Mouse (Mus musculus) liver, embryonic 13.5 days (tissue): ENCODE measurements at regions not wholly inside any gene's neighbourhood (a gene's known extent, or its start where the extent isn't known, plus 50 kb on each side); places are given as distances from the start of the nearest gene placed in this dataset.

ENCODE experiments used
- ATAC-seq: fragments of 200-750 bp; cut with Nextera tagmentation; 2 replicates; pipeline ENCODE4 v1.8.0; 2017; ENCODE audit warnings: low read depth, mild to moderate bottlenecking, moderate number of reproducible peaks, moderate library complexity
- DNase-seq: peaks from one replicate; pipeline ENCODE4 v3.0.0; 2022
- H3K27ac ChIP-seq: fragments of 300-500 bp; sonication (generic); 2 replicates; pipeline ENCODE4 v1.5.1; 2015; ENCODE audit warnings: moderate library complexity, mild to moderate bottlenecking, inconsistent platforms
- H3K27me3 ChIP-seq: fragments of 300-500 bp; sonication (generic); 2 replicates; pipeline ENCODE4 v1.6.1; 2015; ENCODE audit warnings: mild to moderate bottlenecking, inconsistent platforms
- H3K36me3 ChIP-seq: fragments of 300-500 bp; sonication (generic); 2 replicates; pipeline ENCODE4 v1.6.1; 2015; ENCODE audit warnings: mild to moderate bottlenecking, inconsistent platforms
- H3K4me1 ChIP-seq: fragments of 300-500 bp; sonication (generic); replicated peaks from 2 replicates; pipeline ENCODE4 v1.6.1; 2015; ENCODE audit warnings: inconsistent platforms
- H3K4me2 ChIP-seq: fragments of 300-500 bp; sonication (generic); 2 replicates; pipeline ENCODE4 v1.6.1; 2015; ENCODE audit warnings: inconsistent platforms, mild to moderate bottlenecking, moderate library complexity
- H3K4me3 ChIP-seq: fragments of 300-500 bp; sonication (generic); replicated peaks from 2 replicates; pipeline ENCODE4 v1.5.1; 2015; ENCODE audit warnings: mild to moderate bottlenecking, inconsistent platforms
- H3K9ac ChIP-seq: fragments of 300-500 bp; sonication (generic); 2 replicates; pipeline ENCODE4 v1.6.1; 2015; ENCODE audit warnings: mild to moderate bottlenecking, inconsistent platforms
- H3K9me3 ChIP-seq: fragments of 300-500 bp; sonication (generic); replicated peaks from 2 replicates; pipeline ENCODE4 v1.6.1; 2016; ENCODE audit warnings: inconsistent platforms
- WGBS: fragments of 180-500 bp; shearing (Covaris S2); methylation state at CpG from one replicate; pipeline ENCODE4 v1.1.7; 2015; ENCODE audit not compliant: insufficient replicate concordance; 5-methylcytosine and 5-hydroxymethylcytosine counted together

DNA sequence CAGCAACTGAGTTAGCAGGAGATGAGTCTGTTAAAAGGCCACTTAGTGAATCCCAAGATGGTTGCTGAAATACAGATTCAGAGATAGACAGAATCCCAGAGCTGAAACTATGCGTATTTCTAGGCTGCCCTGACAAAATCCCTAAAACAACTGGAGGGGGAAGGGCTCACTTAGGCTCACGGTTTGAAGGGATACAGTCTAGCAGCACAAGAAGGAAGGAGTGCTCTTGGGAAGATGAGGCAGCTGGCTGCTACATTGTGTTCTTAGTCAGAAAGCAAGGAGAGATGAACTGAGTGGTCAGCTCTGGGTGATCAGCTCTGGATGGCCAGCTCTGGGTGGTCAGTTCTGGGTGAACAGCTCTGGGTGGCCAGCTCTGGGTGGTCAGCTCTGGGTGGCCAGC is 180.6 kb downstream of the Cbln4 start:
- Histone ChIP-seq H3K27ac (no peak overlapping the region), H3K4me1 (no peaks in the 10 kb centered on the region), H3K4me3 (no peak overlapping the region), H3K4me2 (no peak overlapping the region), H3K9ac (no peak overlapping the region), H3K9me3 (0 out of 2 replicates have a peak, but pooled peaks cover 3% of the 10 kb centered on the region), H3K27me3 (no peaks in the 10 kb centered on the region), H3K36me3 (no peaks in the 10 kb centered on the region)
- ATAC-seq (no peak), DNase-seq (no peak)
- WGBS: 57% methylated on average over 2 of the region's 2 CpGs

DNA sequence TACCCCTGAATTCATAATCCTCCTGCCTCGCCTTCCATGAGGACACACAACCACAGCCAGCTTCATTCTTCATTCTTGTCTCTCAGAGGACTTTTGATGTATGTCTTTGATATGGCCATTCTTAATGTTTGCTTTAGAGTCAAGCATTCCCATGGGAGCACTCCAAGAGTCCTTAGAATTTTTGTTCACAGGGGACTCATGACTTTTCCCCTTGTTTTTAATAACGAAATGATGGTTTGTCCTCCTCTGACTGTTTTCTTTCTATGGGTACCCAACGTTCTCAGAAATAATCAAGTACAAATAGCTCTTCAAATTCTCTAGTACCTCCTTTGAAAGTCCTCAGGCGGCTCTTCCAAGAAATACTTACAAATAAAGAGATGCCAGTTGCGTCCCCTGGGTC is 184.4 kb downstream of the Cbln4 start:
- 36% methylated on average over 5 of the region's 5 CpGs for WGBS
- 0 out of 2 replicates have a peak, but pooled peaks cover 3% of the 10 kb centered on the region for H3K9me3 ChIP-seq
- no peak for ATAC-seq
- no peak overlapping the region for H3K4me3 ChIP-seq
- H3K4me1 ChIP-seq: no peaks in the 10 kb centered on the region
- no peak overlapping the region for H3K4me2 ChIP-seq
- DNase-seq: no peak
- H3K27ac ChIP-seq: no peak overlapping the region
- no peaks in the 10 kb centered on the region for H3K27me3 ChIP-seq
- no peaks in the 10 kb centered on the region for H3K36me3 ChIP-seq
- H3K9ac ChIP-seq: no peak overlapping the region

DNA sequence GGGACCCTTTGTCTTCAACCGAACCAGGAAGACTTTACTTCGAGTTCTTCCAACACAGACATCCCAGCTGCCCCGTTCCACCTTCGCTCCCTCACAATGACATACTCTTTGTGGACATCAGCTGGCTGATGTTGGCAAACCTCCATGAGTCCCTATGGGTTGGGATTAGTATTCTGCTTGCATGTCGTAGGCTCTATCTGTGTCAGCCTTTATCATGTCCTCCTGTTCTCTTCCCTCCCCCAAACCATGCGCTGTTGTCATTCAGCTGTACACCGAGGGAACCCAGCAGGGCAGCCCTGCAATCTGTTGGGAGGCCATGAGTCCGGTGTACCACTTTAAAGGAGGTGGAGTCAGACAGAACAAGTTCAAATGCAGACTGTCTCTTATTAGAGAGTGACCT is 186.8 kb downstream of the Cbln4 start:
- no peak overlapping the region for H3K27ac ChIP-seq
- no peak overlapping the region for H3K4me2 ChIP-seq
- DNase-seq (no peak), ATAC-seq (no peak)
- no peaks in the 10 kb centered on the region for H3K27me3 ChIP-seq
- H3K4me3 ChIP-seq: no peak overlapping the region
- no peaks in the 10 kb centered on the region for H3K4me1 ChIP-seq
- no peaks in the 10 kb centered on the region for H3K36me3 ChIP-seq
- 0 out of 2 replicates have a peak, but pooled peaks cover 4% of the 10 kb centered on the region for H3K9me3 ChIP-seq
- H3K9ac ChIP-seq: no peak overlapping the region
- 68% methylated on average over 8 of the region's 8 CpGs for WGBS

DNA sequence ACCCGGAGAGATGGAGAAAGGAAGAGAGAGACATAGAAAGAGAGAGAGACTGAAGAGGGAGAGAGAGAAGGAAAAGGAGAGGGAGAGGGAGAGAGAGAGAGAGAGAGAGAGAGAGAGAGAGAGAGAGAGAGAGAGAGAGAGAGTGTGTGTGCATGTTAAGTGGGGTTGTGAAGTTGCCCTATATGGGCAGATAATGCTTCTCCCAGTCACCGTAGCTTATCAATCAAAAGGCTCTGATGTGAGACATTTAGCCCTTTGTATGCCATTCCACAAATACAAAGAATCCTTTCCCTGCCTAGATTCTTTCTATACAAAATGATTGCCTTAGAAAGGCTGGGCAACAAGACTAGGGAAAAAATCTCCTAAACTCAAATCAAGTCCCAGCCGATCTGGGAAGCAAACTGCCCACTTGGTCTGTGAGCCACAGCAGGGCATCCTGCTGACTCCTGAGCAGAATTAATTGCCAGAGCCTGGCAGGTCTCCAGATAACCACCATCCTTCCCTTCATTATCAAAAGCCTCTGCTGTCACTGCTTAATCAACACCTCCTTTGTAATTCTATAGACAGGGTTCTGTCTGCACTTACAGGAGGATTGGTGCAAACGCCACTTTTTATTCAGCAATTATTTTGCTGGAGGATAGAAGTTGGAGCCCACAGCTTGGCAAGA is 196.3 kb downstream of the Cbln4 start:
- H3K4me3 ChIP-seq: no peak overlapping the region
- H3K4me1 ChIP-seq: no peaks in the 10 kb centered on the region
- H3K27ac ChIP-seq: no peak overlapping the region
- 0 out of 2 replicates have a peak, but pooled peaks cover 8% of the 10 kb centered on the region for H3K9me3 ChIP-seq
- ATAC-seq (no peak), DNase-seq (no peak)
- no peak overlapping the region for H3K9ac ChIP-seq
- no peak overlapping the region for H3K4me2 ChIP-seq
- H3K36me3 ChIP-seq: no peaks in the 10 kb centered on the region
- WGBS: 49% methylated on average over 4 of the region's 4 CpGs
- H3K27me3 ChIP-seq: no peaks in the 10 kb centered on the region

DNA sequence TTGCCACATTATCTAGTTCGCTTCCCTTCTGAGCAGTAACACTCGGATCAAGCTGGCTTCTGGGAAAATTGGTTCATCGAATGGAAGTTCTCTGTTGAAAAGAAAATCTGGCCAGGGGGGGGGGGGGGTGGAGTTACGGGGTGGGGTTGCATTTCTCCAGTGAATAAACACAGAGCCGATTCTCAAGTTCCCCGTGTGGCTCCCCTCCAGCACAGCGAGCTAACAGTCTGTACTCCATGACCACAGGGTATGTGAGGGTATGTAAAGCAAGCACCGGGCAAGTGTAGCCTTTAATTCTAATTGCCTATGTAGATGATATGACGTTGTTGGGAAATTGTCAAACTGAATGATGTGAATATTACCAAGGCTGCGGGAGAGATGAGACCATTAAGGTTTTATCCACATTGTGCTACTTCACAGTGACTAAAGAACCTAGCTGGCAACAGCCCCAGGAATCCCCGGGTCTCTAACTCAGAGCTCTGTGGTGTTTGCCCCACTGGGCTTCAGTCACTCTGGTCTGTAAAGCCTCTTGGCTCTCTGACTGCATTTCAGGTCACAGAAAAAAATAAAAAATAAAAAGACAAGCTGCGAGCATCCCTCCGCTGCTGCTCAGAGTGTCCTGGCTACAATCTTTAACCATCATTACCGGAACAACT is 203.1 kb downstream of the Cbln4 start:
- no peak overlapping the region for H3K4me3 ChIP-seq
- ATAC-seq (no peak), DNase-seq (no peak)
- H3K4me1 ChIP-seq: no peaks in the 10 kb centered on the region
- H3K36me3 ChIP-seq: no peaks in the 10 kb centered on the region
- no peak overlapping the region for H3K4me2 ChIP-seq
- H3K9me3 ChIP-seq: peaks cover 11% of the 10 kb centered on the region; the same call in 1 of the 2 replicates
- no peak overlapping the region for H3K9ac ChIP-seq
- H3K27me3 ChIP-seq: no peaks in the 10 kb centered on the region
- H3K27ac ChIP-seq: no peak overlapping the region
- WGBS: 62% methylated on average over 14 of the region's 14 CpGs

DNA sequence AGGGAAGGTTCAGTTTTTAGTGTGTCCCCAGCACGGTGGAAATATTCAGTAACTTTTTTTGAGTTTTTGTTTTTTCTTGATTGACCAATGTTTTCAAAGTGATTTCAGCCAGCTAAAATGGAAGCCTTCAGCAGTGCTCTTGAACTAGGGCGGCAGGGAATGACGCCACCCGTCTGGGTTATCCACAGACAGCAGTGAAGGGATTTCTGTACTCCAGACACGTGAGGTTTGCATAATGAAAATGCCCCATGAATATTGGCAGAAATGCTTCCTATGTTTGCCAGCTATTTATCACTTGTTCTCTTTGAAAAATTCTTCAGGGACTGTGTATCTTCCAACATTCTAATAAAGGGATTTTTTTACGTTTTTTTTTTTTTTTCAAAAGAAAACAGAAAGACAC is 221.1 kb downstream of the Cbln4 start:
- no peak overlapping the region for H3K4me2 ChIP-seq
- no peaks in the 10 kb centered on the region for H3K36me3 ChIP-seq
- no peaks in the 10 kb centered on the region for H3K27me3 ChIP-seq
- H3K4me3 ChIP-seq: no peak overlapping the region
- no peaks in the 10 kb centered on the region for H3K4me1 ChIP-seq
- ATAC-seq (no peak), DNase-seq (no peak)
- no peak overlapping the region for H3K9ac ChIP-seq
- peaks cover 3% of the 10 kb centered on the region; the same call in 1 of the 2 replicates for H3K9me3 ChIP-seq
- no peak overlapping the region for H3K27ac ChIP-seq
- WGBS: 69% methylated on average over 6 of the region's 6 CpGs

DNA sequence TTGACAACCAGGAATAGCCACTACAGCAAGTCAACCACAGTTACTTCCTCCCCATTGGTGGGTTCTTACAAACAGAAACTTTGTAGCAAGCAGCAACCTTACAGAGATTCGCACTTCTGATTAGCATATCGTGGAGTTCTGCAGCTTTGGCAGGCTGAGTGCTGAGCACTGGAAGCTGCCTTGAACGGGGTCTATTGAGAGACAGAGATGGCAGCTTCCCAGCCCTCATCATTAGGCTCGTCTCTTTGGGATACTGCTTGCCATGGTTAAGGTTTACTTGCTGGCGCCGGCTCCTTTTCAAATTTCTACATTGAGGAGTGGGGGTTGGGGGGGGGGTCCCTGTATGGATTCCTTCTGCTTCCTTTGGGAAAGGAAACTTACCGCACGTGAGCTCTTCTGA is 224.8 kb downstream of the Cbln4 start:
- DNase-seq (no peak), ATAC-seq (no peak)
- no peaks in the 10 kb centered on the region for H3K36me3 ChIP-seq
- 62% methylated on average over 8 of the region's 8 CpGs for WGBS
- H3K4me3 ChIP-seq: no peak overlapping the region
- H3K27me3 ChIP-seq: no peaks in the 10 kb centered on the region
- H3K4me2 ChIP-seq: no peak overlapping the region
- peaks cover 3% of the 10 kb centered on the region; the same call in 1 of the 2 replicates for H3K9me3 ChIP-seq
- no peak overlapping the region for H3K9ac ChIP-seq
- H3K4me1 ChIP-seq: no peaks in the 10 kb centered on the region
- H3K27ac ChIP-seq: no peak overlapping the region

DNA sequence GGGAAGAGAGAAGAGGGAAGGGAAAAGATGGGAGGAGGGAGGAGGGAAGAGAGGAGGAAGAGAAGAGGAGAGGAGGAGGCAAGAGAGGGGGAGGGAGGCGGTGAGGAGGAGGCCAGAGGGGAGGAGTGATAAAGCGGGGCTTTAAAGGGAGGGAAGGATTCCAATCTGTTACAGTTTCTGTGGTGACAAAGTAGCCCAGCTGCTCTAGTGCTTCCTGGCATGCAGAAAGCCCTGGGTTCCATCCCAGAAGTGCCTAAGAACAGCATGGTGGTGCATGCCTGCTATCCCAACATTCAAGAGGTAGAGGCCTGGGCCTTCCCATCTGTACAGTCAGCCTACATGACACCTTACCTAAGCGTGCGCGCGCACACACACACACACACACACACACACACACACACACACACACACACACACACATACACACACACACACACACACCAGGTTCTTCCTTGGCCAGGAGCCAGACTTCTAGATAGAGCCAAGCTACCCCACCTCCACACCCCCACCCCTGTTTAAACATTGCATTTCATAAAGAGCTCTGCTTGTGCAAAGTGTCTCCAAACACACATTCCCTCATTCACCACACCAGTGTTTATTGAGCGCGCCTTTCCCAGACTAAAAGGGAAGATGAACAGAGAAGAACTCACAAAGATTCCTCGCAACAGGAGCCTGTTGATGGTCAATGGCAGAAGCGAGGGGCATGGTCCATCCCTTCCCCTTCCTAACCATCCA is 226.4 kb downstream of the Cbln4 start:
- H3K4me2 ChIP-seq: no peak overlapping the region
- no peaks in the 10 kb centered on the region for H3K36me3 ChIP-seq
- H3K4me1 ChIP-seq: no peaks in the 10 kb centered on the region
- no peaks in the 10 kb centered on the region; the same call in 1 of the 2 replicates for H3K9me3 ChIP-seq
- ATAC-seq (no peak), DNase-seq (no peak)
- no peak overlapping the region for H3K9ac ChIP-seq
- no peaks in the 10 kb centered on the region for H3K27me3 ChIP-seq
- no peak overlapping the region for H3K4me3 ChIP-seq
- H3K27ac ChIP-seq: no peak overlapping the region
- 75% methylated on average over 10 of the region's 10 CpGs for WGBS

DNA sequence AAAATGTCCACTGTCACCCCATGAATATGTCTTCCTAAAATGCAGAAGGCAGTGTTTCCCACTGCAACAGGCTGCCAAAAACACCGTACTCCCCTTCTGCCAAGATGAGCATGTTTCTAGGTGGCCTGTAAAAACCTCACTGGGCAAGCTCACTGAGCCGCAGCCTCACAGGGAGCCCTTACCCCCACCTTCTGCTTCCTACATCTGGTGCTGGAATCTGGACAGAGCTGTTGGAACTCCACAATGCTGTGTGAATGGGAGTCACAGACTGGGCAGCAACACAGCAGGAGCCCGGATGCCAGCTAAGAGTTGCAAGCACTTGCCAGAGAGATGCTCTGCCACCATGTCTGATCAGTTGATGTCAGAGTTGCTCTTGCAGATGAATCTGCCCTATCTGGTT is 230.6 kb downstream of the Cbln4 start:
- no peaks in the 10 kb centered on the region for H3K27me3 ChIP-seq
- H3K36me3 ChIP-seq: no peaks in the 10 kb centered on the region
- 64% methylated on average over 3 of the region's 3 CpGs for WGBS
- ATAC-seq: no peak
- H3K27ac ChIP-seq: no peak overlapping the region
- H3K4me2 ChIP-seq: no peak overlapping the region
- DNase-seq: no peak
- H3K9ac ChIP-seq: no peak overlapping the region
- H3K4me1 ChIP-seq: no peaks in the 10 kb centered on the region
- 0 out of 2 replicates have a peak, but pooled peaks cover 3% of the 10 kb centered on the region for H3K9me3 ChIP-seq
- H3K4me3 ChIP-seq: no peak overlapping the region

DNA sequence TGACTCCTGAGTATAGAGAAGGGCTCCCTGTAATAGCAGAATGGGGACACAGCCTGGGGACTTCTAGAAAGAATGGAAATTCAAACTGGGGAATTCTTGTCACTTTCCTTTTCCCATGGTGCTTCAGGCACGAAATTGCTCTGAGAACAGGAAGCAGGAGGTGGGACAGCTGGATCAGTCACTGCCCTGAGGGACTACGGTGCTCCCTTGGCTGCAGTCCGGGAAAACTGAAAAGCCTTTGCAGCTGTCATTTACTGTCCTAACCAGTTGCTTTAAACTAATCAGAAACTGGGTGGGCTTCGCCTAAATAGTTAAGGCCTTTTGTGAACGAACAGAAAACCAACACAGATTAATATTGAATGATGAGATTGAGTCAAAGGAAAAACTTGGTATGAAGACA is 237.9 kb downstream of the Cbln4 start:
- 53% methylated on average over 5 of the region's 5 CpGs for WGBS
- Histone ChIP-seq H3K27ac (no peak overlapping the region), H3K4me2 (no peak overlapping the region), H3K4me1 (no peaks in the 10 kb centered on the region), H3K9ac (no peak overlapping the region), H3K27me3 (no peaks in the 10 kb centered on the region), H3K9me3 (0 out of 2 replicates have a peak, but pooled peaks cover 8% of the 10 kb centered on the region), H3K4me3 (no peak overlapping the region), H3K36me3 (no peaks in the 10 kb centered on the region)
- no peak for DNase-seq
- ATAC-seq: no peak

DNA sequence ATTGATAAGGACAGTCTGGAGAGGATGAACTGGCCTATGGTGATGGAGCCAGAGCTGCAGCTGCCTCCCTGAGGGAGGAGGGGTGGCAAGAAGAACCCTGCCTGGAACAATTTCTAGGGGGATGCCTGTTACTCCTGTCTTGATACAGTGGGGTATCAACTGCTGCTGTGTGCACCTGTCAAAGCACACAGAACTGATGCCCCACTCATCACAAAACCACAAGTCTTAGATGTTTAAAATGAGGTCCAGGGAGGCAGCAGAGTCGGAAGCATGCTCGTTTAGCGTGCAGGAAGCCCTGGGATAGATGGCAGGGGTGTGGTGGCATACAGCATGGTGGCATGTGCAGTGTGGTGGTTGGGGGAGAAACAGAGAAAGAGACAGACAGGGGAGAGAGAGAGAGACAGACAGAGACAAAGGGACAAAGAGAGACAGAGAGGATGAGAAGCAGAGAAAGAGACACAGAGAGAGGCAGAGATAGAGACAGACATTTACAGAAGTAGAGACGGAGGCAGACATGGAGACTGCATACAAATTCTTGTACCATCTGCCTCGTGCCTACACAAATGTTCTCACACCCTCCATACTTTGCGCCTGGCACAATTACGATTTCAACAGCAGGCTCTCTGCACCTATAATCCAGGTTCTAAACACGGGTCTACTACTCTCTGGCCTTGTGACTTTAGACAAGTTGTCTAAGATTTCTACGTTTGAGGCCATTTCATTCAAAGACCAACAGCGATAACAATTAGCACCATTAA is 242.6 kb downstream of the Cbln4 start:
- Histone ChIP-seq H3K27me3 (no peaks in the 10 kb centered on the region), H3K9me3 (0 out of 2 replicates have a peak, but pooled peaks cover 5% of the 10 kb centered on the region), H3K4me2 (no peak overlapping the region), H3K9ac (no peak overlapping the region), H3K36me3 (no peaks in the 10 kb centered on the region), H3K4me1 (no peaks in the 10 kb centered on the region), H3K4me3 (no peak overlapping the region), H3K27ac (no peak overlapping the region)
- no peak for DNase-seq
- WGBS: 63% methylated on average over 10 of the region's 10 CpGs
- no peak for ATAC-seq
